Mouse (Mus musculus) macrophage (primary cell): ENCODE measurements around the gene Nub1. TPM values are rescaled to one million over a fixed set of nuclear protein-coding genes. Genes with fewer than 3 reads are reported as not detected.
A peak's percentile ranks its signal among the peaks of the same experiment; 100 is the strongest.

Experiments
- H3K27ac ChIP-seq: fragments of 350-480 bp; formaldehyde crosslinking; 2 replicates; pipeline ENCODE4 v1.9.0; 2021
- H3K36me3 ChIP-seq: fragments of 350-480 bp; formaldehyde crosslinking; 2 replicates; pipeline ENCODE4 v1.9.0; 2021; ENCODE audit errors: inconsistent target
- H3K4me3 ChIP-seq: fragments of 350-480 bp; formaldehyde crosslinking; 2 replicates; pipeline ENCODE4 v1.9.0; 2021; ENCODE audit errors: inconsistent target
- H3K79me2 ChIP-seq: fragments of 350-480 bp; formaldehyde crosslinking; 2 replicates; pipeline ENCODE4 v1.9.0; 2021; ENCODE audit errors: inconsistent target
- WGBS: methylation state at CpG from one replicate; pipeline ENCODE4 v1.1.7; 2026; ENCODE audit warnings: inconsistent platforms; ENCODE audit not compliant: missing documents; 5-methylcytosine and 5-hydroxymethylcytosine counted together
- polyA plus RNA-seq: library from polyadenylated mRNA; stranded (reverse); fragments of 250-400 nt; gene quantifications from 3 replicates; pipeline ENCODE4 v1.2.4, GENCODE M21; 2018; ENCODE audit warnings: inconsistent platforms

Gene Nub1
- polyA plus RNA-seq, 1 experiment from 2014 or later, result 97.0 TPM

DNA sequence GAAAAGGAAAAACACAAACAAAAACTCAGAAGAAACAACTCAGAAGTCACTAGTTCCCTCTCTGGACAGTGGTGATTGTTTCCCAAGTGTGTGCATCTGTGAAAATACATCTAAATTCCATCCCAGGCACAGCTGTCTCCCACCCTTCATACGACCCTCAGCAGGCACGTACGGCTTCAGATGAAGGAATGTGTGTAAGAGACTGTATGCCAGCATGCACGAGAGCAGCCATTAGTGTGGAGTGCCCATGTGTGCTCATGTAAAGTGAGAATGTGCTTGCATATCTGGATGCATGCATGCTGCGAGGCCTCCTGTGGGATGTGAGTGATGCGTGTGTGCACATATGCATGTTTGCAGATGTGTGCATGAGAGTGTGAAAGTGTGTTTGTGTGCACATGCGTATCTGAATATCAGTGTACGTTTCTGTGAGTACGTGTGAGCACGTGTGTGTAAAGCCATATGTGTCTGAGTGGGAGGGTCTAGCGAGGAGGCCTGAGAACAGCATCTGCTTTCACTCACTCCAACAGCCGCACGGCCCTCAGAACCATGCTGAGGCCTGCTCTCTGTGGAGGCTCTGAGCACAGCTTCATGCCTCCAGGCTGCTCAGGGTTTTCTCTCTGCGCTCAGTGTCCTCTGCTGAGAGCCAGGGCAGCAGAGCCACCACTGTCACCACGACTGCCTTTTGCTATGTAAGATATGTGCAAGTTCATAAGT, 56.0 kb downstream of the Nub1 start:
- Histone ChIP-seq H3K27ac (no peak overlapping the region), H3K36me3 (no peaks in the 10 kb centered on the region), H3K4me3 (no peak overlapping the region), H3K79me2 (no peaks in the 10 kb centered on the region)
- 93% methylated on average over 15 of the region's 15 CpGs for WGBS

- no peaks in the 10 kb centered on the region for H3K36me3 ChIP-seq
- WGBS, result 96% methylated on average over 9 of the region's 10 CpGs
- H3K79me2 ChIP-seq, result no peaks in the 10 kb centered on the region
- H3K4me3 ChIP-seq, result no peak overlapping the region
- H3K27ac ChIP-seq, result no peak overlapping the region
Measured at GRCm38 (mm10) chr5:24743956-24744355, 58.6 kb downstream of the Nub1 start.

DNA sequence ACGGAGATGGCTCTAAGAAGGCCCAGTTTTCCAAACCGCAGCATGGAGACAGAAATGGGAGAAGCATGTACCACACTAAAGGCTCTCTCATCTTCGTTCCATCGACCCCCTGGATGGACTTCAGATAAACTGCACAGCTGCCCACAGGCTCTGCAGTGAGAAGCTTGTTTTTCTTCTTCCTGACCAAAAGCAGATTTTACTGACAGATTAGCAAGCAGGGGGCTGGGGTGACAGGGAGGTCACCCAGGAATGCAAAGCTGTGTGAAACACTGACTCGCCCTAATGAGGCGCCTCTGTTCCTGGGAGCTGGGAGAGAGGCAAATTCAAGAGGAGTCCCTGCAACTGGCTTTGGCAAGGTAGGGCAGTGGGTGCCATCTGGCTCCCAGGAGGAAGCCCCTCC, 62.2 kb downstream of the Nub1 start:
- no peaks in the 10 kb centered on the region for H3K36me3 ChIP-seq
- H3K4me3 ChIP-seq, result no peak overlapping the region
- WGBS, result 65% methylated on average over 6 of the region's 6 CpGs
- no peaks in the 10 kb centered on the region for H3K79me2 ChIP-seq
- H3K27ac ChIP-seq, result no peak overlapping the region

- no peak overlapping the region for H3K4me3 ChIP-seq
- H3K79me2 ChIP-seq, result no peaks in the 10 kb centered on the region
- WGBS, result 89% methylated on average over 5 of the region's 5 CpGs
- no peak overlapping the region for H3K27ac ChIP-seq
- H3K36me3 ChIP-seq, result no peaks in the 10 kb centered on the region
Measured at GRCm38 (mm10) chr5:24749731-24750130, 64.4 kb downstream of the Nub1 start.

DNA sequence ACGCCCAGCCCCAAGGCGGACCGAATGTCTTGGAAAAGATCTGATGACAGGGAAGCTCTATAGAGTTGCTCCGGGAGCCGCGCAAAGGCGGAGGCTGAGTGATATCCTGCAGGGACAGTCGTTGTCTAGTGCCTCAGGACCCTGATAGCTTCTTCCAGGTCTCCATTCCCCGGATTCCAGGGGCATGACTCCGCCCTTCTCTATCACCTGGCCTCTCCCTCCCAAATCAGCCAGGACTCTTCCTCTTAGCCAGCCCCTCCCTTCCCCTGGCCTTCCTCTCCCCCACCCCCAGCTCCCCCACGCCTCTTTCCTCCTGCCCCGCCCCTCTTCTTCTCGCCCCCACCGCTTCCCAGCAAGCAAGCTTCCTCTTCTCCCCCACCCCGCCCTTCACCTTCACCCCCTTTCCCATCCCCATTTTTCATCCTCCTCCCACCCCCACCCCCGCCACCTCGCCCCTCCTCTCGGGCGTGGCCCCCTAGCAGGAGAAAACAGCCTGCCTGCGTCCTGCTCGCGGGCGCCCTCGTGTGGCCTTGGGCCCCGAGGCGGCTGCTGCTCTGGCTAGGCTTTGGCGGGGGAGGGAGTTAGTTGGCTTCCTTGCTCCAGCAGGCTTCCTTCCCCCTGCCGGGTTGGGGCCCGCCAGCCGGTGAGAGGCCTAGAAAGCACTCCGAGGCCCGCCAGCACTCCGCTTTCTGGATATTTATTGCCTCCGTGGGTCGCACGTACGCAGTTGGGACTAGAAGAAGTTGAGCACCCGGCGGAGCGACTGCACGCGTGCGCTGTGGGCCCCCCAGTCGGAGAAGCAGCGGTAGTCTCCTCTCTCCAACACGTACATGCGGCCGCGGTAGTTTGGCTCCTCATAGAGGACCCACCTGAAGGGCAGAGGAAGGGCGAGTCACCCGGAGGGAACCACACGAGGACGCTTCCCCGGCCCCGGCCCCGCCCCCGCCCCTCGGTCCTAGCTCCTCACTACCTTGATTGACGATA, 65.3 kb downstream of the Nub1 start:
- Histone ChIP-seq H3K79me2 (no peaks in the 10 kb centered on the region), H3K36me3 (no peaks in the 10 kb centered on the region), H3K4me3 (peak overlapping the region; percentile 50), H3K27ac (peak overlapping the region; percentile 73)
- 7% methylated on average over 49 of the region's 59 CpGs for WGBS

GRCm38 (mm10) chr5:24751305-24752174, 66.2 kb downstream of the Nub1 start:
- H3K27ac ChIP-seq, result peak overlapping the region; percentile 73
- WGBS, result 5% methylated on average over 23 of the region's 25 CpGs

GRCm38 (mm10) chr5:24752175-24752498, 66.8 kb downstream of the Nub1 start:
- WGBS, result 13% methylated on average over 1 of the region's 2 CpGs
- peak overlapping the region; percentile 73 for H3K27ac ChIP-seq
- H3K36me3 ChIP-seq, result no peaks in the 10 kb centered on the region
- no peak overlapping the region for H3K4me3 ChIP-seq
- no peaks in the 10 kb centered on the region for H3K79me2 ChIP-seq

More at GRCm38 (mm10) chr5:24751305-24752174, 66.2 kb downstream of the Nub1 start:
- H3K79me2 ChIP-seq, result no peaks in the 10 kb centered on the region
- H3K4me3 ChIP-seq, result peak overlapping the region; percentile 50
- no peaks in the 10 kb centered on the region for H3K36me3 ChIP-seq

DNA sequence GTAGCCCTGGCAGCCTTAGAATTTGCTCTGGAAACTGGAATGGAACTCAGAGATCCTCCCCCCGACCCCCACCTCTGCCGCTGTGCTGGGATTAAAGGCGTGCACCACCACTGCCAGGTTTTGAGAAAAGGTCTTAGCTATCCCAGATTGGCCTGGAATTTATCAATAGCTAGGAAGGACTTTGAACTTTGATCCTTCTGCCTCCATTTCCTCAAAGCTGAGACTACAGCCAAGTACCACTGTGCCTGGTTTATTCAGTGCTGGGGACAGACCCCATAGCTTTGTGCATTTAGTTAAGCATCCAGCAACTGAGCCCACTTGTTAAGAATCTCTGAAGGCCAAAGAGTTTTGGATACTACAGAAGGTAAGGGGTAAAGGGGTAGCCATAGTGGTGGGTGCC, 71.6 kb downstream of the Nub1 start:
- 100% methylated on average over 3 of the region's 3 CpGs for WGBS

DNA sequence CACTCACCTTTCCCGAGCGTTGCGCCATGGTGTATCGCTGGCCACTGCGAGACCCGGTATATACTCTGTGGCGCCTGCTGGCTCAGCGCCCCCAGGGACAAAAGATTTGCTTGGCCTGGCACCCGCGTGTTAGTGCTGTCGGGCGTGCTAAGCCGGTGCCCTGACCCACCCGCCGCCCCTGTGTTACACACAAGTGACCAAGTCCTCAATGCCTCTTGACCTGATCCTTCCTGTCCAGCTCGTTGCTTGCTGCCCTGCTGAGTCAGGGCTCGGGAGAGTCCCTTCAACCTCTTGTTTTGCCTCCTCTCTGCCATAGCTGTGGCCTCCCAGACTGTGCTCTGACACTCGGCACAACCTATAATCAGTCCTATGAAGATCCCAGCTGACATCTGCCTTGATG, 72.5 kb downstream of the Nub1 start, which contains the start of gene Crygn:
TSS of gene Crygn (minus strand) at position 193 of the 400 bp plus-strand sequence.
- Histone ChIP-seq H3K79me2 (no peaks in the 10 kb centered on the region), H3K36me3 (no peaks in the 10 kb centered on the region), H3K27ac (no peak within 1 kb of the TSS), H3K4me3 (no peak within 1 kb of the TSS)
- WGBS, result 75% methylated on average over 18 of the region's 18 CpGs

More for the DNA sequence above, 71.6 kb downstream of the Nub1 start:
- Histone ChIP-seq H3K4me3 (no peak overlapping the region), H3K36me3 (no peaks in the 10 kb centered on the region), H3K27ac (no peak overlapping the region), H3K79me2 (no peaks in the 10 kb centered on the region)

Other genes with a start within 250 kb of the Nub1 start
- gene Fastk, start 240.2 kb upstream of the Nub1 start, polyA plus RNA-seq, result 30.5 to 41.6 TPM (median 31.5 TPM) in 3 replicates
- 7.8 to 14.5 TPM (median 12.4 TPM) in 3 replicates for gene Tmub1, start 237.7 kb upstream of the Nub1 start, polyA plus RNA-seq
- gene Agap3, start 233.4 kb upstream of the Nub1 start, polyA plus RNA-seq, result 54.8 to 72.0 TPM (median 61.6 TPM) in 3 replicates
- not detected in 3 replicates for gene Gbx1, start 158.3 kb upstream of the Nub1 start, polyA plus RNA-seq
- gene Asb10, start 144.6 kb upstream of the Nub1 start, polyA plus RNA-seq, result 0.09 to 0.61 TPM (median 0.28 TPM) in 3 replicates
- gene 4931409K22Rik, start 128.7 kb upstream of the Nub1 start, polyA plus RNA-seq, result not detected in 3 replicates
- 38.9 to 54.7 TPM (median 41.4 TPM) in 3 replicates for gene Abcf2, start 108.1 kb upstream of the Nub1 start, polyA plus RNA-seq
- 11.4 to 35.1 TPM (median 34.5 TPM) in 3 replicates for gene Chpf2, start 98.8 kb upstream of the Nub1 start, polyA plus RNA-seq
- 0.03 to 0.18 TPM in 2 of 3 replicates, not detected in the other for gene Smarcd3, start 61.1 kb upstream of the Nub1 start, polyA plus RNA-seq
- not detected in 3 replicates for gene Wdr86, start 45.2 kb downstream of the Nub1 start, polyA plus RNA-seq
- gene Crygn, start 72.5 kb downstream of the Nub1 start, polyA plus RNA-seq, result not detected in 3 replicates
- gene Rheb, start 157.1 kb downstream of the Nub1 start, polyA plus RNA-seq, result 59.7 to 110 TPM (median 61.4 TPM) in 3 replicates